Mouse (Mus musculus): ENCODE data around the gene Gm17349. TPM values are rescaled to one million over a fixed set of nuclear protein-coding genes. Genes with fewer than 3 reads are reported as not detected.
"Not testable (repeated sequence)": the region's sequence is repeated elsewhere in the genome, so short reads cannot be mapped to it uniquely, and the experiment has no call there.

The Gm17349 gene
- polyA plus RNA-seq, 1 experiment from 2014 or later: not detected

DNA sequence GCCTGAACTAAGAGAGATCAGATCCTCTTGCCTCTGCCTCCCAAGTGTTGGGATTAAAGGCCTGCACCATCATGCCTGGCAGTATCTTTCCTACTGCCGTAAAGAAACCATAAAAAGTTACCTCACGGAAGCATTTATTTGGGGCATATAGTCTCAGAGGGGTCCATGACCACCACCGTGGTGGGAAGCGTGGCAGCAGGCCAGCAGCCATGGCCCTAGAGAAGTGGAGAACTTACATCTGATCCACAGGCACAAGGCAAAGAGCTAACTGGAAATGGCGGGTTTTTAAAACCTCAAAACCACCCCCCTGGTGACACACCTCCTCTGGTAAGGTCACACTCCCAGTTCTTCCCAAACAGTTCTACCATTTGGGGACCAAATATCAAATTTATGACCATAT, 22.9 kb upstream of the Gm17349 start:
- WGBS: 93% methylated on average over 5 of the region's 5 CpGs
- Histone ChIP-seq H3K4me2 (ENCODE audit: low read length) (no peak overlapping the region), H3K27me3 (replicated peaks; ENCODE audit: control insufficient read depth, insufficient read depth, low read length) (no peaks in the 10 kb centered on the region), H3K36me3 (ENCODE audit: control insufficient read depth, insufficient read depth, low read length) (peaks cover 34% of the 10 kb centered on the region), H3K4me1 (ENCODE audit: control insufficient read depth, insufficient read depth, low read length) (peaks cover 12% of the 10 kb centered on the region), H3K27ac (ENCODE audit: low read depth, low read length) (no peak overlapping the region), H3K9me3 (replicated peaks; ENCODE audit: control insufficient read depth, low read length) (no peaks in the 10 kb centered on the region), H3K9ac (ENCODE audit: low read length) (no peak overlapping the region), H3K4me3 (ENCODE audit: low read depth, low read length) (no peak overlapping the region)
- DNase-seq (ENCODE audit: low spot score) (no peak), ATAC-seq (no peak)

DNA sequence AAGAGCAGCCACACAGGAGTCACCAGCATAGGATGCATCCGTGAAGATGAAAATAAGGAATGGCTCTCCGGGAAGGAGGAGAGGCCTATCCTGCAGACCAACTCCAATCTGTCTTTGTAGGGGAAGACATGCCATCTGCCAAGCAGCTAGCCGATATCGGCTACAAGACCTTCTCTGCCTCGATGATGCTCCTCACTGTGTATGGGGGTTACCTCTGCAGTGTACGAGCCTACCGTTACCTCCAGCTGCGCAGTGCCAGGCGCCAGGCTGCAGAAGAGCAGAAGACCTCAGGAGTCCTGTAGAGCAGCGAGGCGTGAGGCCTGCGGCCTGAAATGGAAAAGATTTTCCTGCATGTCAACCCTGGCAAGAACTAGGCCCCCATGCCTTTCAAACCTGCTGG, 22.2 kb upstream of the Gm17349 start:
- Histone ChIP-seq H3K27ac (ENCODE audit: low read depth, low read length) (no peak overlapping the region), H3K27me3 (replicated peaks; ENCODE audit: control insufficient read depth, insufficient read depth, low read length) (no peaks in the 10 kb centered on the region), H3K4me3 (ENCODE audit: low read depth, low read length) (no peak overlapping the region), H3K4me2 (ENCODE audit: low read length) (no peak overlapping the region), H3K9ac (ENCODE audit: low read length) (no peak overlapping the region), H3K9me3 (replicated peaks; ENCODE audit: control insufficient read depth, low read length) (no peaks in the 10 kb centered on the region), H3K4me1 (ENCODE audit: control insufficient read depth, insufficient read depth, low read length) (peaks cover 12% of the 10 kb centered on the region), H3K36me3 (ENCODE audit: control insufficient read depth, insufficient read depth, low read length) (peaks cover 39% of the 10 kb centered on the region)
- ATAC-seq (no peak), DNase-seq (ENCODE audit: low spot score) (no peak)
- 94% methylated on average over 12 of the region's 12 CpGs for WGBS

DNA sequence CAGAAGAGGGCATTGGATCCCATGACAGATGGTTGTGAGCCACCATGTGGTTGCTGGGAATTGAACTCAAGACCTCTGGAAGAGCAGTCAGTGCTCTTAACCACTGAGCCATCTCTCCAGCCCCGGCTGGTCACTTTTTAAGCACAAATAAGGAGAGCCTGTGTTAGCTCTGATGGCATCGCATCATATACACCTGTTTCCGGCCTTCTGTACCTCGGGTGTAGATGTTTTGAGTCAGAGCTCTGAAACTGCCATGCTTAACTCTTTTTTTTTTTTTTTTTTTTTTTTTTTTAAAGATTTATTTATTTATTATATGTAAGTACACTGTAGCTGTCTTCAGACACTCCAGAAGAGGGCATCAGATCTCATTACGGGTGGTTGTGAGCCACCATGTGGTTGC, 21.7 kb upstream of the Gm17349 start:
- not testable (repeated sequence) for H3K4me3 ChIP-seq (ENCODE audit: low read depth, low read length); ATAC-seq; H3K9me3 ChIP-seq (replicated peaks; ENCODE audit: control insufficient read depth, low read length); H3K27ac ChIP-seq (ENCODE audit: low read depth, low read length); H3K4me2 ChIP-seq (ENCODE audit: low read length); DNase-seq (ENCODE audit: low spot score); H3K27me3 ChIP-seq (replicated peaks; ENCODE audit: control insufficient read depth, insufficient read depth, low read length); H3K9ac ChIP-seq (ENCODE audit: low read length)
- 99% methylated on average over 4 of the region's 5 CpGs for WGBS
- Histone ChIP-seq H3K4me1 (ENCODE audit: control insufficient read depth, insufficient read depth, low read length) (peaks cover 12% of the 10 kb centered on the region), H3K36me3 (ENCODE audit: control insufficient read depth, insufficient read depth, low read length) (peaks cover 40% of the 10 kb centered on the region)

DNA sequence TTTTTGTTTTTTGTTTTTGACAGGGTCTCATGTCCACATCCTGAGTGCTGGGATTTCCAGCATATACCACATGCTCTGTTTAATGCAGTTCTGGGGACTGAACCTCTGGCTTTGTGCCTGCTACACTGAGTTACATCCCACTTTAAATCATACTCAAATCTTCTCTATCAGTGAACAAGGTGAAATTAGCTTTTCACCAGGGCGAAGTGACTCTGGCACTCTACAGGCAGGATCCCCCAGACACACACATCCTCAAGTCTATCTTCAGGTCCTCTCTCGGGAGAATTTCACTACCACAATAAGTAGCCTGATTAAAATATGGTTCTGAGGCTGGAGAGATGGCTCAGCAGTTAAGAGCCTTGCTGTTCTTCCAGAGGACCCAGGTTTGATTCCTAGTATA, 21.3 kb upstream of the Gm17349 start:
- no peak for ATAC-seq

DNA sequence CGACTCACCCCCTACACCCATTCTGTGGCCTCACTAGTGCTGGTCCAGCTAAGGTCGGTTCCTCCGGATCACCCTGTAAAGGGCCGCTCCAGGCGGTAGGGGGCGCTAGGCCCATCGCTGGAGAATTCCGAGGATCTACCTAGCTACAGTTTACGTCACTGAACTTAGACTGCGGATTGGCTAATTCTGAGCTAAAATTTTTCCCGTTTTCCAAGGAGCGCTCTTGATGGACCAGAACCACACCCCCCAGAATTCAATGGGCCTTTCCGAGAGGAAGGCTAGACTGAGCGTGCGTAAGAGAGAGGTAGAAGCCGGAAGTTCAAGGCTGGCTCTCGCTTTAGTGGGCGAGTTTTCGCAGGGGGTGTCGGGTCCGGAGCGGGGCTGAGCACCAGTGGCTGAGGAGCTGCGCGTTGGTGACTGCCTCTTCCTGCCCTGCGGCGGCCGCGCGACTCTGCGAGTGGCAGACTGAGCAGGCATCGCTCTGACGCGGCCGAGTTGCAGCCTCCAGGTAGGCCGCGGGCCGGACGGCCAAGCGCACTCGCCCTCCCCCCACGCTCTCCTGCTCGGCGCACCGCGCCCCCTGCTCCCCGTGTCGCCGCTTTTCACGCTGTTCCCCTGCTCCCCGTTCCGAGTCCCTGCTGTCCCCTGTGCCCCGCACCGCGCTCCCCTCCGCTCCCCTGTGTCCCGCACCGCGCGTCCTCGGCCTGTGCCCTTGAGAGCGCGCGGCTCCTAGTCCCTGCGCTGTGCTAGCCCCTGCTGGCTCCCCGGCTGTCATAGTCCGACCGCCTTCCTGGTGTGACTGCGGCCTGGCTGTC, 20.3 kb upstream of the Gm17349 start, which contains the start of gene Cox14:
TSS of gene Cox14 (plus strand) at position 278 of the 815 bp plus-strand sequence.
- WGBS: 0% methylated on average over 56 of the region's 68 CpGs
- peak; percentile 100 for DNase-seq (ENCODE audit: low spot score)
- Histone ChIP-seq H3K36me3 (ENCODE audit: control insufficient read depth, insufficient read depth, low read length) (peaks cover 49% of the 10 kb centered on the region), H3K4me1 (ENCODE audit: control insufficient read depth, insufficient read depth, low read length) (peaks cover 12% of the 10 kb centered on the region), H3K27ac (ENCODE audit: low read depth, low read length) (peak within 1 kb of the TSS; percentile 84), H3K9me3 (replicated peaks; ENCODE audit: control insufficient read depth, low read length) (no peaks in the 10 kb centered on the region), H3K4me3 (ENCODE audit: low read depth, low read length) (peak within 1 kb of the TSS; percentile 94), H3K9ac (ENCODE audit: low read length) (peak within 1 kb of the TSS; percentile 78), H3K4me2 (ENCODE audit: low read length) (peak within 1 kb of the TSS; percentile 82), H3K27me3 (replicated peaks; ENCODE audit: control insufficient read depth, insufficient read depth, low read length) (no peaks in the 10 kb centered on the region)
- ATAC-seq: peak; percentile 96

More for the DNA sequence above, 21.3 kb upstream of the Gm17349 start:
- no peaks in the 10 kb centered on the region for H3K9me3 ChIP-seq (replicated peaks; ENCODE audit: control insufficient read depth, low read length)
- DNase-seq (ENCODE audit: low spot score): no peak
- peak overlapping the region; percentile 78 for H3K9ac ChIP-seq (ENCODE audit: low read length)
- H3K27ac ChIP-seq (ENCODE audit: low read depth, low read length): no peak overlapping the region
- 84% methylated on average over 2 of the region's 2 CpGs for WGBS
- H3K4me2 ChIP-seq (ENCODE audit: low read length): peak overlapping the region; percentile 82
- H3K4me1 ChIP-seq (ENCODE audit: control insufficient read depth, insufficient read depth, low read length): peaks cover 12% of the 10 kb centered on the region
- peak overlapping the region; percentile 94 for H3K4me3 ChIP-seq (ENCODE audit: low read depth, low read length)
- H3K36me3 ChIP-seq (ENCODE audit: control insufficient read depth, insufficient read depth, low read length): peaks cover 43% of the 10 kb centered on the region
- H3K27me3 ChIP-seq (replicated peaks; ENCODE audit: control insufficient read depth, insufficient read depth, low read length): no peaks in the 10 kb centered on the region

DNA sequence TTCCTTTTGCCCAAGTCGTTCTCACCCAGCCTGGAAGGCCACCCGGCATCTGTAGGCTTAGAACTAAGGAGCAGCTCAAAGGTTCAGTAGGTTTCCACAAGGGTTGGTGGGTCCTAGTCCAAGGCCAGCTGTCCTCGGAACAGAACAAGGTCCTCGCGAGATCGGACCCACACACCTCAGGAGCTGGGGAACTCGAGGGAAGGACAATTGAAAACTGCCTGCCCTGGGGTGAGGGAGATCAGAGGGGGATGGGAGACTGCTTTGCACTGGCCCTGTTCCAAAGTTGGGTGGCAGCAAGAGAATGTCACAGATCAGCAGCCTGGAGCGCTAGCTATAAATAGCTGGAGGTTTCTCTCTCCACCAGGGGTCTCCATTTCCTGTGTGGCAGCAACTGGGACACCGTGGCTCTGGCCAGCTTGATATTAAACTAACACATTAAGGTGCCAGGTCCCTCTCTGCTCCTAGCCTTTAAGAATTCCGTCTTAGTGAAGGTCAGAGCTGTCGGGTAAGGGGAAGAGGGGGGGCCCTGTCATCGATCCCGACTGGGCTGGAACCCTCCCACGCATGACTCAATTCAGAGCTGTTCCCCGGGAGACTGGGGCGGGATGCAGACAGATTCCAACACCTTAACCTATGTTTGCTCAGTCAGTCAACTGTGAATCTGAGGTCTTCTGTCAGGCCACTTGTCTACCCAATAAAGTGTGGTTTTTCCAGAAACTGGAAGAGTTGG, 19.2 kb upstream of the Gm17349 start:
- Histone ChIP-seq H3K9me3 (replicated peaks; ENCODE audit: control insufficient read depth, low read length) (no peaks in the 10 kb centered on the region), H3K9ac (ENCODE audit: low read length) (peak overlapping the region; percentile 48), H3K36me3 (ENCODE audit: control insufficient read depth, insufficient read depth, low read length) (peaks cover 52% of the 10 kb centered on the region), H3K4me2 (ENCODE audit: low read length) (peak overlapping the region; percentile 50), H3K27me3 (replicated peaks; ENCODE audit: control insufficient read depth, insufficient read depth, low read length) (no peaks in the 10 kb centered on the region), H3K27ac (ENCODE audit: low read depth, low read length) (0 out of 2 replicates have a peak overlapping the region, but pooled peaks have one; percentile 41), H3K4me3 (ENCODE audit: low read depth, low read length) (peak overlapping the region; percentile 94), H3K4me1 (ENCODE audit: control insufficient read depth, insufficient read depth, low read length) (peaks cover 12% of the 10 kb centered on the region)
- WGBS: 13% methylated on average over 16 of the region's 16 CpGs
- DNase-seq (ENCODE audit: low spot score) (peak; percentile 90), ATAC-seq (peak; percentile 40)

DNA sequence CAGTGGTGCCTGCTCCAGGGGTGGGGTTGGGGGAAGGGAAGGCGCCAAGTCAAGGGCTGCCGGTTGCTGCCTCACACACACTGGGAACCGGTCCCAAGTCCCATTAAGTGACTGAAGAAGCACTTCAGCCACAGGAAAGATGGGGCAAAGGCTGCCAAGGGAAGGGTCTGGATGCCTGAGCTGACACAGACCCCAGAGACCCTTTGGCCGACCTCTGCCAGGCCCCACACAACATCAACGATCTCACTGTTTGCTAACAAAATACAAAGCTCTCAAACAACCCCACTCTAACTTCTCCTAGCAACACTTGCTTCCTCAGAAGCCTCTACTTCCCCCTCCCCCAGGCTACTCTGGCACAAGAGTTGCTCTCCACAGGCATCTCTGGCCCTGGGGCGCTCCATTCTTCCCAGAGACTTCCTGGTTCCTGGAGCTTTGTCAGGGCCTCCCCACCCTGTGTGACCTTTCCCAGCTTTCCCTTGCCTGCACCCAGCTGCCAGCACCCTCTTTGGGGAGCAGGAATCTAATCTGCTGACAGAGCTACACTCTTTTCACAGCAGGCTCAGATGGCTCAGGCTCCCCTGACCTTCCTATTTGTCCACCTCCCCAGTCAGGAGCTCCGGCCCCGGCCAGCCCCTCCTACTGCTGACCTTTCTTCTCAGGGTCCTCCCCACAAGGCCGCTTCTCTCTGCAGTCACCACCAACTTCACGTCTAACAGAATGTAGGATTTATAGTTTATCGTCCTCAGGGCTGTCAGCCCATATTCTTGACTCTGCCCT, 18.4 kb upstream of the Gm17349 start:
- Histone ChIP-seq H3K9ac (ENCODE audit: low read length) (peak overlapping the region; percentile 48), H3K9me3 (replicated peaks; ENCODE audit: control insufficient read depth, low read length) (no peaks in the 10 kb centered on the region), H3K27me3 (replicated peaks; ENCODE audit: control insufficient read depth, insufficient read depth, low read length) (no peaks in the 10 kb centered on the region), H3K4me1 (ENCODE audit: control insufficient read depth, insufficient read depth, low read length) (peaks cover 12% of the 10 kb centered on the region), H3K27ac (ENCODE audit: low read depth, low read length) (peak overlapping the region; percentile 41), H3K36me3 (ENCODE audit: control insufficient read depth, insufficient read depth, low read length) (peaks cover 48% of the 10 kb centered on the region), H3K4me2 (ENCODE audit: low read length) (no peak overlapping the region), H3K4me3 (ENCODE audit: low read depth, low read length) (no peak overlapping the region)
- DNase-seq (ENCODE audit: low spot score) (peak; percentile 17), ATAC-seq (no peak)
- WGBS: 23% methylated on average over 11 of the region's 11 CpGs

DNA sequence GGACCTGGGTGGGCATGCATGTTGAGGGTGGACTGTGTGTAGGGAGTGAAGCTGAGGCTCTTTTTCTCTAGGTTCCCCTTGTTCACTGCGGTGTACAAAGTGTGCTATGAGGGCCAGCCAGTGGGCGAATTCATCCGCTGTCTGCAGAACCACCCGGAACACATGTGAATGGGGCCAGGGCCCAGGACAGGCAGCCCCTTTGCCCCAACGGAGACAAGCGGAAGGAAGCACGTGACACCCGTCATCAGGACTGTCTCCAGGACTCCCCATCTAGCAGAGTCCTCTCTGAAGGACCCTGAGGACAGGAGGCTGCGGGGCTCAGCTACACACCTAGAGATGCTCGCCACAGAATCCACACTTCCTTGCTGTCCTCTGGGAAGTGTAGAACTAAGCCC, 17.8 kb upstream of the Gm17349 start:
- Histone ChIP-seq H3K9me3 (replicated peaks; ENCODE audit: control insufficient read depth, low read length) (no peaks in the 10 kb centered on the region), H3K9ac (ENCODE audit: low read length) (no peak overlapping the region), H3K4me3 (ENCODE audit: low read depth, low read length) (no peak overlapping the region), H3K4me2 (ENCODE audit: low read length) (no peak overlapping the region), H3K27me3 (replicated peaks; ENCODE audit: control insufficient read depth, insufficient read depth, low read length) (no peaks in the 10 kb centered on the region), H3K4me1 (ENCODE audit: control insufficient read depth, insufficient read depth, low read length) (peaks cover 12% of the 10 kb centered on the region), H3K27ac (ENCODE audit: low read depth, low read length) (0 out of 2 replicates have a peak overlapping the region, but pooled peaks have one; percentile 41), H3K36me3 (ENCODE audit: control insufficient read depth, insufficient read depth, low read length) (peaks cover 48% of the 10 kb centered on the region)
- DNase-seq (ENCODE audit: low spot score) (no peak), ATAC-seq (no peak)
- WGBS: 59% methylated on average over 10 of the region's 10 CpGs
